Mouse (Mus musculus) thymus, postnatal 25 days (tissue): ENCODE results near the gene Rbms2.

Experiments
- DNase-seq: peaks from one replicate; pipeline ENCODE4 v3.0.0; 2022

Rbms2 gene

DNA sequence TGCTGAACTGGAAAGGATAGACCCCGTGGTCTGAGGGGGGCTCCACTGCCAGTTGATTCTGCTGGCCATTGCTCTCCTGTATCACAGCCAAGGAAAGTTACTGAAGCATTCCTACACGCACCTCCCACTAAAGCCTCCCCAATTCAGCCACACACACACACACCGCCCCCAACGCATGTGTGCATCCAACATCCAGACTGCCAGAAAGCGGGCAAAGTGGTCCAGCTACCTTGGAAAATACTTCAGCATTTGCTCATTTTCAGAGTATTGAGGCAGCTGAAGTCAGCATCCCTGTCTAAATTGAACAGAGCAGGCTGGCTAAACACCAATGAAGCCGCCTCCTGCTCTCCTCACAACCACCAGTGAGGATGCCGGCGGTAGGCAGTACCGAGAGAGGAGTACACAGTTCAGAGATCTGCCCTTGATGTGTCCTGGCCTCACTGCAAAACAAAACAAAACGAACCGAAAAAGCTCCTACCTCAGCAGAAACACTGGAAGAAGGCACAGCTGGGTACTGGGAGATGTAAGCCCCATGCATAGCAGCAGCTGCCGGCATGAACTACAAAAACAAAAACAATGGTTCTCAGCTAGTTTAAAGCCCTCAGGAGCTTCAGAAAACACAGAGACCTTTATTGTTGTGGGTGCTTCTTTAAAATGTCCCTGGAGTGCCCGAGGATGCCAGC lies 46.3 kb downstream of the Rbms2 start:
- DNase-seq = no peak

DNA sequence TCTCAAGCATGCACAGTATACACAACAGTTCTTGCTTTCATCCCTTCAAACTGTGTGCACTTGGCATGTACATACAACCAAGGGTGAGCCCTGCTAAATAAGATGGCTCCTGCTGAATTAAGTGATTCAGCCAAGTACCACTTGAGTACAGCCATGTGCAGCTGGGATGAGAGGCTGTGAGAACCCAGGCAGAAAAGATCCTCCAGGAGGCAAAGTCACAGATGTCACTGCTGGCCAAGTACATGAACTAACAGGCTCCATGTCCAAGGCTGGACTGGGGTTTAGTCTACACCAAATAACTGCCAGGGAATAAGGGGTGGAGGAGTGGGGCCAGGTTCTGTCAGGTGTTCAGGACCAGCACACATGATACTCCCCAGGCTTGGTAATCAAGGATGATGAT lies 48.3 kb downstream of the Rbms2 start:
- DNase-seq = no peak

DNA sequence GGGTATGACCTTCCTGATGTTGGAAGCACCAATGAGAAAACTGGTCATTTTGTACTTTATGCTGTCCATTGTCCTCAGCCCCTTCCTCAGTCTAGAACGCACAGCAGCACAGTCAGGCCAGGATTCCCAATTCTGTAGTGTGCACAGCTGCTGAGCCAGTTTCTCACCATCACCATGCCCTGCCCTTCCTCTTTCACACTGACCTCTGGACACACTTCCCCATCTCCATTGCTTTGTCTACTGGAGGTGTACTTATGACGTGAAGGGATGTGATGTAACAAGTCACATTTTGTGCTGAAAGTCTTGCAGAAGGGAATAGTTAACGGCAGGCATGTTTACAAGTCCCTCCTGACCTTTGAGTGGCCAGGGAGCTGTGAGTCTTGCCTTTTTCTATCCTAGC lies 48.8 kb downstream of the Rbms2 start:
- no peak for DNase-seq

DNA sequence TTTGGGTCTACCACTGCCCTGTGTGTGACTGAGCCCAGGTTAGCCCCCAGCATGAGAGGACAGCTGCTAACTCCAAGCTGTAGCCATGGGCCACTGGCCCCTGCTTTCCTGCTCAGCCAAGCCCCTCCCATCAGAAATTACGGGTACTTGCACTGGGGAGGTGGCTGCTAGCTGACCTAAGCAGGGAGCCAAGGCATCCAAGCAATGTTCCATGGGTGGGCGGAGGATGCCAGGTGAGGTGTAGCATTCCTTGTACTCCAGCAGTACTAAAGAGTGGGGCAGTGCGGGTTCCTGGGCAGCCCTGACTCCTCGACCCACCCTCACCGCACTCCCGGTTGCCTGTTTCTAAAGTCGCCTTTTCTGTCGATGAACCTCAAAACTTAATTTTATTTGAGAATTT lies 52.0 kb downstream of the Rbms2 start:
- no peak for DNase-seq

DNA sequence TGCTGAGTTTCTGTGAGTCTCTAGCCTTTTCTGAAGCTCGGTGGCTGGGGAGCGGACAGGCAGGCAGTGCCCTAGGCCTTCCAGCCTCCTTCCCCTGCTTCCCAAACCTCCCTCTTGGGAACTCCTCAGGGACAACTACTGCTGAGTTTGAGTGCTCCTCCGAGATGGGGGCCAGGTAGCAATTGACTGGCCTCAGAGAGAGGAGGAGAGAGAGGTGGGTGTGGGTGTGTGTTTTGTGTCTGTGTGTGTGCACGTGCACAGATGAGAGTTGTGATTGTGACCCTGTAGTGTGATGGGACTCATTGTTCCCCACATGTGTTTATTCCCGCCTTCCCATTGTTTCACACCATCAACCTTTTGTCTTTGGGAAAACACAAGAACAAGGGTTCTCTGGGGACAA lies 52.6 kb downstream of the Rbms2 start:
- DNase-seq = no peak

DNA sequence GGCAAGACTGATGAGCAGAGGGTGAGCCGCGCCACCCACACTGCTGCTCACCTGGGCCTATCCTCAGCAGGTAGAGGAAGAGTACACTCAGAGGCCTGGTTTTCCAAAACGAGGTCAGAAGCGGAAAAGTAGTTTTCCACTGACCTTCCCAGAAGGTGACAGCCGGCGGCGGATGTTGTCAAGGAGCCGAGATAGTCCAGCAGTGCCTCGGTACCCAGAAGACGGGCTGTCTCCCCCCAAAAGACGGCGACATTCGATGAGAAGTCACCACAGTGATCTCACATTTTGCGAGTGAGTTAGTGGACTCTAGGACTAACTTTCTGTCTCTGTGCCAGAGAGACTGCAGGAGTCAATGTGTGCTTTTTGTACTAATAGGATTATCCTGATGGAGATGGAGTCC lies 54.1 kb downstream of the Rbms2 start:
- DNase-seq = no peak

DNA sequence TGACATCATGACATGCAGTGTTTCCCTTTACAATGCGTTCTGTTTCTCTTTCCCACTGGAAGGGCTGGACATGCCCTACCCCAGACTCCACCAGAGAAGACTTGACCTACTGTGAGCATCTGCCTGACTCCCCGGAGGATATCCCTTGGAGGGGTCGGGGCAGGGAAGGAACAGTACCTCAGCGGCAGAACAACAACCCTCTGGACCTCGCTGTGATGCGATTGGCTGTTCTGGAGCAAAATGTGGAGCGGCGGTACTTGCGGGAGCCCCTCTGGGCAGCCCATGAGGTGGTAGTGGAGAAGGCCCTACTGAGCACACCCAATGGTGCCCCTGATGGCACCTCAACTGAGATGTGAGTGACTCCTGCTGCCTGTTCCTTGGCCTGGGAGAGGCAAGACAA lies 55.3 kb downstream of the Rbms2 start:
- DNase-seq = no peak

DNA sequence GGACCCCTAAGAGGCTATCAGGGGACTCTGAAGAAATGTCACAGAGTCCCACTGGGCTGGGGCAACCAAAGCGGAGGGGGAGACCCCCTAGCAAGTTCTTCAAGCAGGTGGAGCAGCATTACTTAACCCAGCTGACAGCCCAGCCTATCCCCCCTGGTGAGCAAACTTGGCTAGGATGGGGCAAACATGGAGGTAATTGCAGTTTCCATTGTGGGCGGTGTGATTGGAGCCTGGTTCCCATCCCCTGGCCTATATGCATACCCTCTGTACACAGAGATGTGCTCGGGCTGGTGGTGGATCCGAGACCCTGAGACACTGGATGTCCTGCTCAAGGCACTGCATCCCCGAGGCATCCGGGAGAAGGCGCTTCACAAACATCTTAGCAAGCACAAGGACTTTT lies 56.3 kb downstream of the Rbms2 start:
- DNase-seq = no peak

DNA sequence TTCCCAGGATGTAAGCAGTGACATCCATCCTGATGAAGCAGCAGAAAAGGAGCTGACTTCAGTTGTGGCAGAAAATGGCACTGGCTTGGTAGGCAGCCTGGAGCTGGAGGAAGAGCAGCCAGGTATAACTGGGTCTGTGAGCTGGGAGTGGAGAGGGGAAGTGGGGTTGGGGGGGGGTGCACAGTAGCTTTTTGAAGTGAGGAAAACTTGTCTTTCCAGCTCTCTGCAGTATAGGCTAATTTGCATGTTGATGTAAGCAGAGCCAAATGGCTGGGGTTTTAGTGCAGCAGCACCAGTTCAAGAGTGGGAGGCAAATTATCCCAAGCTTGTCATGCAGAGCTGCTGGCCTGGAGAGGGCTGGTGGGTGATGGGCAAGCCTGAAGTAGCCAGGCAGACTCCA lies 68.9 kb downstream of the Rbms2 start:
- DNase-seq = no peak

DNA sequence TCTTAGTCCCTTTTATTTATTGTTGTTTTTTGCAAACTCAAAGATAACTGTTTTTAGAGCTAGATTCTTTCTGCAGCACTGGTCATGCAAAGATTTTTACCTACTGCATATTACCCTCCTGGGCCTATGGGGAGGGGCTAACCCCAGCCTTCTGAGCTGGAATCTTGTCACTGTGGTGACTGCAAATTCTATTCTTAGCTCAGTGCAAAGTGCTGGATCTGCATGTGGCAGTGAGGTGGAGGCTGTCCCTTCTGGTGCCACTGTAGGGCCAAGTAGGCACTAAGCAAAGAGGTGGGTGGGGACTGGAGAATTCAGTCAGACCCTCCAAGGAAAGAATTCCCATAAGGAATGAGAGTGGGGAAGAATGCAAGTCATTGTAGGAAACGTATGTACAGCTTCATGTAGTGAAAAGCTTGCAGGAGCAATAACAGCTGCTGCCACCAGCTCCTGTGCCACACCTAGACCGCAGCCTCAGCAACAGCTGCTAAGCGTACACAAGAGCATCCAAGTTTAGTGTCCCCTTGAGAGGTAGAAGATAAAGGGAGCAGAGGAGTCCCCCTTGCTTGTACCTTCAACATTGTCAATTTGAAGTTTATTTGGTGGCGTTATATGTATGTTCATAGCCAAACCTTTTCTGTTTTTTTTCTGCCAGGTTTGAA lies 69.9 kb downstream of the Rbms2 start:
- no peak for DNase-seq

DNA sequence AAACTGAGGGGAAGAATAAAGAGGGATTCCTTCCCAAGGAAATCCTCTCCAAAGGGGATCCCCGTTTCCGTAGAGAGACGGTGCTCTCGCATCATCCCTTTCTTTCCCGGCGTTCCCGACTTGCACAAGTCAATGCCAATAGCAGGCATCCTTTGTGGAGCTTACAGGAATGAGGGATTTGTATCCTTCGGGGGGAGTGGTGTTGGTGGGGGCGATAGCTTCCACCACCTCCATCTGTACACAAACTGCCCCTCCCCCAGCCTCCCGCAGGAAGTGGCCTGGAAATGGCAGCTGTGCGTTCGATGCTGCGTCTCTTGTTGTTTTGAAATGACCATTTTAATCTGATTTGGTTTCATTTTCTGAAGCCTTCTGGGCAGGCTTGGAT lies 82.5 kb downstream of the Rbms2 start:
- peak; percentile 73 for DNase-seq

DNA sequence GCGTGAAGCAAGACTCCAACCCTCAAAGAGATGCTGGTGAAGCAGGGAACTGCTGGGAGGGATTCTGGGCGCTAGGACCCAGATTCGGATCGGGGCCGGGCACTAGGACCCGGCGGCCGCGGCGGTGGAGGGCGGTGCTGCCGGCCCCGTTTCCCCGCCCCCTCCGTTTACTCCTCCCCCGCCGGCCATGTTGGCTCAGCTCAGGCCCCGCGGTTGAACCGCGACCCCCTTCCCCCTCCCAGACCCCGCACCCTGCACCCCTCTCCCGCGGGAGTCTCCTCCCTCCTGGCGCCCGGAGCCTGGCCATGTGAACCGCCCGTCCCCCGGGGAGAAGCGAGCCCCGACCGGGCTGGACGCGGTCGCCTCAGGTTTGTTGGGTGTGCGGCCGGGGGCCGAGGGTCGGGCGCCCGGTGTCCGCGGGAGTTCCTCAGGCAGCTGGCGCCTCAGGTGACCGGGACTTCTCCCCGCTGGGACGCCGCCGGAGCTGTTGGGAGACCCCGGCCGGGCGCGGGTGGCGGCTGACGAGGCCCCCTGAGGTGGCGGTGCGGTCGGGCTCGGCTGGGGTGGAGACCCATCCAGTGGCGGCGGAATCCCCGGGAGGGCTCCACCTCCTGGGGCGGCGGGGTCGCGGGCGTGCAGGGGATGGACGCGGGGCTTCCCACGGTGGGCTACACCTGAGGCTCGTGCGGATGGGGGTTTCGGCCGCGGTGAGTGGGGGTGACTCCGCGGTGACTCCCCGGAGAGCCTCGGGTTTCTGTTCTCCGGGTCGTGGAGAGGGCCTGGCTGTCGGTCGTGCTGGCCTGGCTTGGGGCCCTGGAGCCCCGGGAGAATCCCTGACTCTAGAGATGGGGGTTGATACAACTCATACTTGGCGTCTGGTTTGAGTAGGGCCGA lies 83.2 kb downstream of the Rbms2 start:
- peak; percentile 79 for DNase-seq

DNA sequence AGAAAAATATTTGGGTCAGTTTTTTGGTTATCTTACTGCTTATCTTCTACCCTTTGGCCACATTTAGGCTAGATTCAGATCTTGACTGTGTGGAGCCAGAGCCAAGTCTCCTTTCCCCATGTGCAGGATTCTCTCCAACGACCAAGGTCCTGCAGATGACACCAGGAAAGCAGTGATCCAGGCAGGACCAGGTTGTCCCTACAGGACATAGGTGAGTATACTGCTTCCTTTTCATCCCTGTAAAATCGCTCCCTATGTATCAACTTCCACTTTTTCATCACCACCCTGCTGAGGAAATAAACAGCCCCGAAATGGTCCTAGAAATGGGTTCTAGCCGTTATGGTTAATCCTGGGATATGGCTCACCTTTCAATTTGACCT lies 83.8 kb downstream of the Rbms2 start:
- no peak for DNase-seq

DNA sequence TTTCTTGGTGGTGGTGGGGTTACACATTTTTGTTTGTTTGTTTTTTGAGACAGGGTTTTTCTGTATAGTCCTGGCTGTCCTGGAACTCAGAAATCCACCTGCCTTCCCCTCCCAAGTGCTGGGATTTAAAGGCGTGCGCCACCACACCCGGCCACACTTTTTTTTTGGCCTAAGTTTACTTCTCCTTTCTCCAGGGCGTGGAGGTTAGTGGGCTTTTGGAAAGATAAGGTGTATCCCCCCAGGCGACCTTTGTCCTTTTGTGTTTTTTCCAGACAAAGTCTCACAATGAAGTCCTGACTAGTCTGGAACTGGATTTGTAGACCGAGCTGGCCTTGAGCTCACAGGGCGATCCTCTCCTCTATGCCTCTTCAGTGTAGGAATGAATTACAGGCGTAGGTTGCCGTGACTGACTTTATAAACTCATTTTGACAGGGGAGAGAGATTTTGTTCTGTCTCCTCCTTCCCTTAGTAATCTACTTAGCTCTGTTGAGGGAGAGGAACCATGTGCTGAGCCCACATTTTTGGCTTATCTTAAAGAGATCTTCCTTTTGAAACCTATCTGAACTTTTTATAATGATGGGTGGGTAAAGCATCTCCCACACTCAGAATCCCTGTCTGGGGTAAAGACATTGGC lies 85.0 kb downstream of the Rbms2 start:
- DNase-seq = no peak

DNA sequence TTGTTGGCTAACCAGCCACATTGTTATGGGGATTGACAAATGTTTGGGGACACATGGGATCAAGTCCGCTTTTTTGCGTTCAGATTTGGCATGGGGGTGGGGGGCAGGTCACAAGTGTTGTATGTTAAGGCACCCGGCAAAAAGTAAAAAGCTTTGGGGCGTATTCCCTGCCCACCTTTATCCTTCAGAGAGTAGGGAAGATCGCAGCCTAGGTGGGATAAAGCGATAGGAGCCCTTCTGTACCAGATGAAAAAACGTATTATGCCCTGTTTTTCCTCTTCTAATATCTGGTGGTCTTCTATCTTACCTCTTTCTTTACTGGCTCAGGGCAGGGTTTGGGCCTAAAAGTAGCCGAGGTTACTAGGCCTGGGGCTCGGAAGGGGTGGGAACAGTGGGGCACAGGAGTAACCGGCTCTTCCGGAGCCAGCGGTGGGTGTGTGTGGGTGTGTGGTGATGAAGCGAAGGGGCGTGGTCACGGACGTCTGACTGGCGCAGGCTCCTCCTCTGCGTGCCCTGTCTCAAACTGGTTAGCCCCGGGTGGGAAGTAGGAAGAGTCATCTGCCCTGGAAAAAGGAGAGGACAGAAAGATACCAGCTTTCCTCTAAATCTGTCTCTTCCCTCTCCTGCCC lies 85.6 kb downstream of the Rbms2 start:
- DNase-seq = peak; percentile 94

DNA sequence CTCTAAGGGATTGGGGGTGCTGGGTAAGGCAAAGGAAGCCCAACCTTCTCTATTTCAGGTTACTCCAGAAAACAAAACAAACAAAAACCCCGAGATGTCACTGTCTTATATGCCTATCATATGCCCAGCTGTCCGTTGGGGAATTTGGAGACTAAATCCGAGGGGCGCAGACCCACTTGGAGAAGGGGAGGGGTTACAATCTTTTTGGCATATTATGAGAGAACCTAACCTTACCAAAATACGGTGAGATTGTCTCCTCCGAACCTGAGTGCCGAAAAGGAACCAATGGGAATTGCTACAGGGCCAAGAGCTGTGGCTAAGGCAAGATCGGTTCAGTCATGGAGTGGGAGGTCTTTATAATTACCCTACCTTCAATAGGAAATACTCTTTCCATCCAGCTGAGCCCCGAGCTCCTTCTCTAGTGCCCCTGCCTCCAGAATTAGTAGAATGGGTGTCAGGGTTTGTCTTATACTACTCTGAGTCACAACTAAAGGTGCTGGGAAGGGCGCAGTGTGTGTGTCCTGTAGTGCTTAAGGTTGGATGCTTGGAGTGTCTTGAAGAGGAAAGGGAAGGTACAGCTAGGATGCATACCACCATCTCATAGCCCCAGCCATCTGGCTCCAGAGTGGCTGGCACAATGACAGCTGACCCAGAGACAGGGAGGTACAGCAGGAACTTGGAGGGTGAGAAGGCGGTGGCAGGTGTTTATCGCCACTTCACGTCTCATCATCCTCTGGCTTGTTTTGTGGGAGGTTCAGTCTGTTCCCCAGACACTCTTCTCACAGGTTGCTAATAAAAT lies 86.4 kb downstream of the Rbms2 start:
- DNase-seq = peak; percentile 50

DNA sequence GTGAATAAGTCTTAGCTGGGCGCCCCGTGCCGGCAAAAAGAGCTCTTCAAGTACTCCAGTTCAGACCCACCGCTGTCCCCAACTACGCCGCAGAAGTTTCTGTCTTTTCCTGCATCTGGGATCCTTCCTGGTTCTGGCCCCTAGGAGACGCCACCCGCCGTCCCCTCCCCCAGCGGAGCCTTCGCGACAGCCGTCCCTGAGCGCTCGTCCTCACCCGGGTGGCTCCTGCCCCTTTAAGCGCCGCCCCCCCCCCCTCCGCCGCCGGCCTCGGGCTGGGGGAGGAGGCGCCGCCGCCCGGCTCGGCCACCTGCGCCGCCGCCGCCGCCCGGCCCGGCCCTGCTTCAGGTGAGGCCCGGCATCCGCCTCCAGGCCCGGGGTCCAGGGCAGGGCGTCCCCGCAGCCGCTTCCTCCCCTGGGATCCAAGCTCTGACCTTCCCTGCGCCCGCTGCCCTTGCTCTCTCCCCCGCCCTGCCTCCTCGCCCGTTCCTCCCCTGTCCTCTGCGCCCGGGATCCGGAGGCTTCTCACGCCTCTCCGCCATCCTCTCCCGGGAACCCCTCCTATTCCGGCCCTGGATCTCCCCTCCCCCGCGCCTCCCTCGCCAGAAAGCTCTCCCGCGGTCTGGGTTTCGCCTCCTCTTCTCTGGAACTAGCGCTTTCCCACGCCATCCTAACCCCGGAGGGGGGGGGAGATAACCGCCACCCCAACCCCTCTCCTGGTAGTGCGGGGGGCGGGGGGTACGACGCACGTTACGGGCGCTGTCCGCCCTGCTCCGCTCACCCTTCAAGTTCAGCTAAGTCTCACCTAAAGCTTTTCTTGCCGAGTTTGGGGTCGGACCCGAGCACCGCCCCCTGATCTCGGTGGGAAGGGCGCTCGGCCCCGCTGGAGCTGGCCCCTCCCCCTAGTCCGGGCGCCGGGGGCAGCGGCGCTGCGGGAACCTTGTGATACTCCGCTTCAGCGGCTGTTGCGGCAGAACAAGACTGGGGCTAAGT lies 87.3 kb downstream of the Rbms2 start:
- peak; percentile 86 for DNase-seq

DNA sequence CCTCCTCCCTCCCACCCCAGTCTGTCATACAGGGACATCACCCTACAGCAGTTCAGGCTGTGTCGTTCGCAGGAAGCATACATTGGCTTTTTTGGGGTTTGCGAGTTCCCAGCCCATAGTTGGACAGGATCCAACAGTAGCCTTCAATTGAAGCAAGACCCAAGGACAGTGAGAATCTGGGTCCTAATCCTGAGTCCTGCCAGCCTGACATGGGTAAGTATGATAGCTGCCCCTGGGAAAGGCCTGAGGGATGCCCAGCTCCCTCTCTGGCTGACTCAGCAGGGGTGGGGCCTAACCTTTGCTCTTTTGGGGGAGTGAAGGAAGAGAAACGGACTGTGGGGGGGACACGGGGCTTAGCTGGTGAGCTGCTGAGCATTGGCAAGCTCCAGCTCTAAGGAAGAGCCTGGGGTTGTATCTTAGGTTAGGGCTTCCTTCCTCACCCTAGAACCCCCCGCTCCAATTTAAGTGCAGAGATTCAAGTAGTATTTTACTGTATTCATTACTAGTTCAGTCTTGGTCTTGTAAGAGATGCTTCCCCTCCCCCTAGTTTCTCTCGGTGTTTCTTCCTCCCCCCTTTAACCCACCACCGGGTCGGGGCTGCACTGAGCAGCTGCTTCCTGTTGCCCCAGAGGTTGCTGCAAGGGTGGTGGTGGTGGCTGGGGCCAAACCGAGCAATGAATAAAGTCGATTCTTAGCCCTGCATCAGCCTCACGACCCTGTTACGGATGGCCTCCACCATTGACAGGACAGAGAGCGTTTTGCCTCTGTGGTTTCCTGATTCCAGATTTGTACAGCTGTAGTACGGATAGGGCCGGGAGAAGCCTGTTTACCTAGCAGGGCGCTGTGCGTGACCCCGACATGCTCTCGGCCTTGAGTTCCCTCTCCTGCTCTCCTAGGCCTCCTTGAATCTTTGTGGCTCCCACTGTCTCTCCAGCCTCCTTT lies 88.3 kb downstream of the Rbms2 start, which contains the start of gene Baz2a:
Baz2a (plus strand) TSS at position 14 of the 942 bp plus-strand sequence.
- DNase-seq = peak; percentile 85
